Mouse (Mus musculus): ENCODE data around the gene Vwa3a. TPM values are rescaled to one million over a fixed set of nuclear protein-coding genes. Genes with fewer than 3 reads are reported as not detected.

The Vwa3a gene
- polyA plus RNA-seq, 1 experiment, result 0.53 TPM

DNA sequence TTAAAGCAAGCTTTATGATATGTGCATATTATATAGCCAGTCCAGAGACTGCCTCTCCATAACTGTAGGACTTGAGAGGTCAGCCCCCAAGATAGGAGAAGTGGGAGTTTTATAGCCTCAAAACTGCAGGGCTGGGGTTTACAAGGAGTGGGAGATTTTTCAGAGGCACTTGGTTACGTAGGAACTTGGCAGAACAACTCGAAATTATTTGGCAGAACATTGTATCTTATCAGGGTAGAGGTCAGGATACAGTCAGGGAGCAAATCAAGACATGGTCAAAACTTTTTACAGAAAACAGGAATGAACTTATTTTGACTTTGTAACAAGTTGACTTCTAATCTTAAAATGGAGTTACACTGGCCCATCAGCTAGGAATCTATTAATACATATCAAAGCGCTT lies 6.9 kb downstream of the Vwa3a start:
- whole genome bisulfite sequencing, result 54% methylated on average over 3 of the region's 3 CpGs
- TF ChIP-seq POLR2A (IDR thresholded peaks at IDR 0.05; ENCODE audit: low read depth, low read length) (no peak), CTCF (conservative IDR thresholded peaks at IDR 0.05; ENCODE audit: insufficient read depth, insufficient read length, low read depth, low read length) (no peak)
- no peaks in the 10 kb centered on the region for H3K27me3 ChIP-seq (replicated peaks; ENCODE audit: control insufficient read depth, insufficient read depth, low read length)
- no peaks in the 10 kb centered on the region for H3K36me3 ChIP-seq (ENCODE audit: control insufficient read depth, insufficient read depth, low read length)
- H3K4me3 ChIP-seq (ENCODE audit: insufficient read depth, low read depth, low read length), result no peak overlapping the region
- peak; percentile 75 for DNase-seq
- 0 out of 2 replicates have a peak overlapping the region, but pooled peaks have one; percentile 20 for H3K27ac ChIP-seq (ENCODE audit: insufficient read depth, low read depth, low read length)
- H3K4me1 ChIP-seq (ENCODE audit: control insufficient read depth, insufficient read depth, low read length), result no peaks in the 10 kb centered on the region

DNA sequence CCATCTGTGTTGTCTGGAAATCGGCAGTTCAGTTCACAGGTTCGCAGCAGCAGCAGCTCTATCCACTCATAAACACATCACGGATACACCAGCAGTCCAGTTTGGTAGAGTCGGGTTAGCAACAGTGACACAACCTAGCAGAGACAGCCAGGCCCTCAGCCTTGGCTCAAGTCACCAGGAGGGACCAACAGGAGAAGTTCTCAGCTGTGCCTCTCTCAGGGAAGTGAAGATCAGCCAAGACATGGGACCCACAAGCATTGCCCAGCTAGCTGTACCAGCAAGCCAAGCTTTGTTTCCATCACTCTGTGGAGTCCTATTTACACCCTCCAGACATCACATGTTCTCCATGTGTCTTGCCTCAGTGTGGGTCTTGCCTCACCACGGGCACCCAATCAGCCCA lies 7.7 kb downstream of the Vwa3a start:
- WGBS, result 87% methylated on average over 5 of the region's 5 CpGs
- TF ChIP-seq POLR2A (IDR thresholded peaks at IDR 0.05; ENCODE audit: low read depth, low read length) (no peak), CTCF (conservative IDR thresholded peaks at IDR 0.05; ENCODE audit: insufficient read depth, insufficient read length, low read depth, low read length) (no peak)
- no peaks in the 10 kb centered on the region for H3K4me1 ChIP-seq (ENCODE audit: control insufficient read depth, insufficient read depth, low read length)
- DNase-seq, result no peak
- no peaks in the 10 kb centered on the region for H3K27me3 ChIP-seq (replicated peaks; ENCODE audit: control insufficient read depth, insufficient read depth, low read length)
- H3K27ac ChIP-seq (ENCODE audit: insufficient read depth, low read depth, low read length), result peak overlapping the region; percentile 52
- no peaks in the 10 kb centered on the region for H3K36me3 ChIP-seq (ENCODE audit: control insufficient read depth, insufficient read depth, low read length)
- H3K4me3 ChIP-seq (ENCODE audit: insufficient read depth, low read depth, low read length), result no peak overlapping the region

DNA sequence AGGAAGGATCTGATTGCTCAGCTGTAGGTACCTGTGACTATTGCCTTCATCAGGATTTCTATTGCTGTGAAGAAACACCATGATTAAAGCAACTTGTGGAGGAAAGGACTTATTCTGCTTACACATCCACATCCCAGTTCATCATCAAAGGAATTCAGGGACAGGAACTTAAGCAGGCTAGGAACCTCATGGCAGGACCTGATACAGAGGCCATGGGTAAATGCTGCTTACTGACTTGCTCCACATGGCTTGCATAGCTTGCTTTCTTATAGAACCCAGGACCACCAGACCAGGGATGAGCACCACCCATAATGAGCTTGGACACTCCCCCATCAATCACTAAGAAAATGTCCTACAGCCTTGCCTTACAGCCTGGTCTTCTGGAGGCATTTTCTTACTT lies 9.4 kb downstream of the Vwa3a start:
- H3K27ac ChIP-seq (ENCODE audit: insufficient read depth, low read depth, low read length), result no peak overlapping the region
- no peak for DNase-seq
- TF ChIP-seq POLR2A (IDR thresholded peaks at IDR 0.05; ENCODE audit: low read depth, low read length) (no peak), CTCF (conservative IDR thresholded peaks at IDR 0.05; ENCODE audit: insufficient read depth, insufficient read length, low read depth, low read length) (no peak)
- H3K27me3 ChIP-seq (replicated peaks; ENCODE audit: control insufficient read depth, insufficient read depth, low read length), result no peaks in the 10 kb centered on the region
- H3K36me3 ChIP-seq (ENCODE audit: control insufficient read depth, insufficient read depth, low read length), result no peaks in the 10 kb centered on the region
- no peak overlapping the region for H3K4me3 ChIP-seq (ENCODE audit: insufficient read depth, low read depth, low read length)
- no peaks in the 10 kb centered on the region for H3K4me1 ChIP-seq (ENCODE audit: control insufficient read depth, insufficient read depth, low read length)

DNA sequence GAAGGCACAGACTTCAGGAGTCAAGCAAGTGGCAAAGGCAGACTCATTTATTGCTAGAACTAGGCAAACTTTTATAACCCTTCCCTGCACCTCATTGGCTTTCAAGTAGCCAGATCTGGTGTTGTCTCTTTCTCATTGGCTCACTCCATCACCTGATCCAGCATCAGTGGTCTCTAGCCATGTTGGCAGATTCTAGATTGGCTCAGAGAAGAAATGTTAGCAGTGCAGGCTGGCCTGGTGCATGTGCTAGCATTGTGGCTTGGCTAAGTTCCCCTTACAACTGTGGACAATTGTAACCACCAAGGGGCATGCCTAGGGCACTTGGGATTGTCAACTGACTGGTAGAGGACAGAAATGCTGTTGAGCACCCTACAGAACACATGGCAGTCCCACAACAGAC lies 12.2 kb downstream of the Vwa3a start:
- H3K36me3 ChIP-seq (ENCODE audit: control insufficient read depth, insufficient read depth, low read length), result no peaks in the 10 kb centered on the region
- TF ChIP-seq POLR2A (IDR thresholded peaks at IDR 0.05; ENCODE audit: low read depth, low read length) (no peak), CTCF (conservative IDR thresholded peaks at IDR 0.05; ENCODE audit: insufficient read depth, insufficient read length, low read depth, low read length) (no peak)
- no peaks in the 10 kb centered on the region for H3K4me1 ChIP-seq (ENCODE audit: control insufficient read depth, insufficient read depth, low read length)
- no peak for DNase-seq
- no peak overlapping the region for H3K4me3 ChIP-seq (ENCODE audit: insufficient read depth, low read depth, low read length)
- H3K27ac ChIP-seq (ENCODE audit: insufficient read depth, low read depth, low read length), result no peak overlapping the region
- no peaks in the 10 kb centered on the region for H3K27me3 ChIP-seq (replicated peaks; ENCODE audit: control insufficient read depth, insufficient read depth, low read length)

DNA sequence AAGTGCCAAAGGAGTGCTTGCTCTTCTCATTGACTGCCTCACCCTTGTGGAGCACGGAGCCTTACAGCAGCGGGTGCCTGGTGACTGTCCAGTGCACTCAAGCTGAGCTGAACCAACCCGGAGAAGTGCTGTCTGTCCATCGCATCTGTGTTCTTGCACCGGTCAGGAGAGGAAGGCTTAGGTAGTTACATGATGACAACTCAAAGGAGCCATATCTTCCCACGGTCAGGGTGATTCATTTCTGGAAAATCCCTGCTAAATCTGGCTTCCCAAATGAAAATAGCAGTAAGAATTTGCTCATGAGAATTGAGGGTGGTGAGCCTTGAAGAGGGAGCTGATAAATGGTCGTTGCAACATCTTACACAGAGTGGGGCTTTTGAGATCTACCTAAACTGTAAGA lies 12.8 kb downstream of the Vwa3a start:
- no peak overlapping the region for H3K27ac ChIP-seq (ENCODE audit: insufficient read depth, low read depth, low read length)
- TF ChIP-seq CTCF (conservative IDR thresholded peaks at IDR 0.05; ENCODE audit: insufficient read depth, insufficient read length, low read depth, low read length), result no peak
- no peak for TF ChIP-seq POLR2A (IDR thresholded peaks at IDR 0.05; ENCODE audit: low read depth, low read length)
- WGBS, result 74% methylated on average over 7 of the region's 7 CpGs
- no peak for DNase-seq
- no peaks in the 10 kb centered on the region for H3K36me3 ChIP-seq (ENCODE audit: control insufficient read depth, insufficient read depth, low read length)
- no peak overlapping the region for H3K4me3 ChIP-seq (ENCODE audit: insufficient read depth, low read depth, low read length)
- H3K4me1 ChIP-seq (ENCODE audit: control insufficient read depth, insufficient read depth, low read length), result no peaks in the 10 kb centered on the region
- H3K27me3 ChIP-seq (replicated peaks; ENCODE audit: control insufficient read depth, insufficient read depth, low read length), result no peaks in the 10 kb centered on the region

DNA sequence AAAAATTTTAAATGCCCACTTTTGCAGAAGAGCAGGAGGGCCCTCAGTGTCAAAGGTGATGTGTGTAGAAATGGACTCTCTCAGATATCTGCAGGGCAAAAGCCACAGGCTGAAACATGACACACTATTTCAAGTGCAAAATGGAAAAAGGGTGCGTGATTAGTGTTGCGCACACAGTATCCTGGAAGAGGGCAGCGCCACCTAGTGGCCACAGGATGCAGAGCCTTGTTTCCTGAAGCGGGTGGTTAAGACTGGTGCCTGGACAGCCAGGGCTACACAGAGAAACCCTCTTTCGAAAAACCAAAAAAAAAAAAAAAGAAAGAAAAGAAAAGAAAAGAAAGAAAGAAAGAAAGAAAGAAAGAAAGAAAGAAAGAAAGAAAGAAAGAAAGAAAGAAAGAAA lies 15.6 kb downstream of the Vwa3a start:
- TF ChIP-seq CTCF (conservative IDR thresholded peaks at IDR 0.05; ENCODE audit: insufficient read depth, insufficient read length, low read depth, low read length), result peak; percentile 94
- TF ChIP-seq POLR2A (IDR thresholded peaks at IDR 0.05; ENCODE audit: low read depth, low read length), result no peak
- WGBS, result 6% methylated on average over 5 of the region's 5 CpGs
- no peaks in the 10 kb centered on the region for H3K36me3 ChIP-seq (ENCODE audit: control insufficient read depth, insufficient read depth, low read length)
- H3K27me3 ChIP-seq (replicated peaks; ENCODE audit: control insufficient read depth, insufficient read depth, low read length), result no peaks in the 10 kb centered on the region
- no peak overlapping the region for H3K4me3 ChIP-seq (ENCODE audit: insufficient read depth, low read depth, low read length)
- H3K27ac ChIP-seq (ENCODE audit: insufficient read depth, low read depth, low read length), result no peak overlapping the region
- no peaks in the 10 kb centered on the region for H3K4me1 ChIP-seq (ENCODE audit: control insufficient read depth, insufficient read depth, low read length)
- DNase-seq, result peak; percentile 80

DNA sequence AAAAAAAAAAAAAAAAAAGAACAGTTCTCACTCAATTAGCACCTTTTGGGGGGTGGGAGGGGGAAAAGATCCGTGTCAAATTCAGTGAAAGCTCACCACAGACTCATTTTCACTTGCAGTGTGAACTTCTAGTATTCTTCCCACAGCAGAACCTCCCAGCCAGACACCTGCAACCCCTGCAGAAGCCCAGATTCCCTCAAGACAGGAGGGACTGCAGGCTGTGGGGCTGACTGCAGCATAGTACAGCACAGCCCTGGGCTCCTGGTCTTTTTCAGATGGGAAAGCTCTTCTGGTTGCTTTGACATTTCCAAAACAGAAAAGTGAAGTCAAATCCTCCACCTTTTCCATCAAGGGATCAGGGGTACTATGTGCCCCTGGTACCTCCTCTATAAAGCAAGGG lies 28.3 kb downstream of the Vwa3a start:
- no peak for DNase-seq
- H3K36me3 ChIP-seq (ENCODE audit: control insufficient read depth, insufficient read depth, low read length), result no peaks in the 10 kb centered on the region
- H3K4me1 ChIP-seq (ENCODE audit: control insufficient read depth, insufficient read depth, low read length), result no peaks in the 10 kb centered on the region
- no peak overlapping the region for H3K27ac ChIP-seq (ENCODE audit: insufficient read depth, low read depth, low read length)
- no peak for TF ChIP-seq CTCF (conservative IDR thresholded peaks at IDR 0.05; ENCODE audit: insufficient read depth, insufficient read length, low read depth, low read length)
- TF ChIP-seq POLR2A (IDR thresholded peaks at IDR 0.05; ENCODE audit: low read depth, low read length), result no peak
- H3K4me3 ChIP-seq (ENCODE audit: insufficient read depth, low read depth, low read length), result no peak overlapping the region
- 18% methylated on average over 1 of the region's 1 CpGs for WGBS
- no peaks in the 10 kb centered on the region for H3K27me3 ChIP-seq (replicated peaks; ENCODE audit: control insufficient read depth, insufficient read depth, low read length)

DNA sequence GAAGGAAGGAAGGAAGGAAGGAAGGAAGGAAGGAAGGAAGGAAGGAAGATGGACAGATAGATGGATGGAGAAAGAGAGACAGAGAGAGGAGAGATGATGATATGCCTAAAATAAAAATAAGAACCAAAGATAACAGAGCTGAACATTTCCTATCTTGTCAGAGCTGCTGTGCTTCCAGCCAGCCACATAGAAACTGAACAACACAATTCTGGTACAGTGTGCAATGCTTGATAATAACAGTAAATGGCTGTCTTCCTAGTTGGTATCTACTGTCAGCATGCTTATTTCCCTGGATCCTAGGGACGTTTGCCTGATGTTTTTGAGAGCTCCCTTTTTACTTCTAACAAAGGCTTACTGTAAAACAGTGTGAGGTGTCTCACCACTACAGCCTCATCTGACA lies 32.3 kb downstream of the Vwa3a start:
- no peak overlapping the region for H3K4me3 ChIP-seq (ENCODE audit: insufficient read depth, low read depth, low read length)
- H3K4me1 ChIP-seq (ENCODE audit: control insufficient read depth, insufficient read depth, low read length), result no peaks in the 10 kb centered on the region
- TF ChIP-seq POLR2A (IDR thresholded peaks at IDR 0.05; ENCODE audit: low read depth, low read length), result no peak
- TF ChIP-seq CTCF (conservative IDR thresholded peaks at IDR 0.05; ENCODE audit: insufficient read depth, insufficient read length, low read depth, low read length), result no peak
- no peak overlapping the region for H3K27ac ChIP-seq (ENCODE audit: insufficient read depth, low read depth, low read length)
- H3K36me3 ChIP-seq (ENCODE audit: control insufficient read depth, insufficient read depth, low read length), result no peaks in the 10 kb centered on the region
- WGBS, result 63% methylated on average over 1 of the region's 1 CpGs
- no peaks in the 10 kb centered on the region for H3K27me3 ChIP-seq (replicated peaks; ENCODE audit: control insufficient read depth, insufficient read depth, low read length)
- DNase-seq, result no peak
